Mouse (Mus musculus): ENCODE data around the gene Clstn3.
"Not testable (repeated sequence)": the region's sequence is repeated elsewhere in the genome, so short reads cannot be mapped to it uniquely, and the experiment has no call there.

Gene Clstn3

DNA sequence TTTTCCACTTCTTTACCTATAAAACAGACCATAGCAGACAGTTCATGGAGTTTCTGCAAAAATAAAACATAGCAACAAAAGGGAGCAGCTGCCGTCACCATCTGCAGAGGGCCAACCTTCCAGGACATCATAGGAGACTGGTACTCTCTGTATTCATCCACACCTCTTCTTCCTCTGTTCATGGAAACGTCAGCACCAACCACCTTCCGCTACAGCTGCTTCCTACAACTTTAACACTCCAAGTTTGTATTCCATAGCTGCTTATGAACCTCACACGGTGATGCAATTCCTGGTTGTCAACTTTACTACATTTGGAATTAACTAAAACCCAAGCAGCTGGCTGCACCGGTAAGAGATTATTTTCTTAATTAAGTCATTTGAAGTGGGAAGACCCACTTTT is 56.2 kb downstream of the Clstn3 start:
- no peak for DNase-seq (ENCODE audit: low spot score)

DNA sequence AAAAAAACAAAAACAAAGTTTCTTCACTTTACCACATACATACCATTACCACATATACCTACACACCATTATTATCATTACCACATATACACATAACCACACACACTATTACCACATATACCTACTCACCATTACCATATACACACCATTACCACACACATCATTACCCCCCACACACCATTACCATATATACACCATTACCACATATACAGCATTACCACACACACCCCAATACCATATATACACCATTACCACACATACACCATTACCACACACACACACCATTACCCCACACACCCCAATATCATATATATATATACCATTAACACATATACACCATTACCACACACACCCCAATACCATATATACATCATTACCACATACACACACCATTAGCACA is 57.4 kb downstream of the Clstn3 start:
- DNase-seq (ENCODE audit: low spot score): no peak

DNA sequence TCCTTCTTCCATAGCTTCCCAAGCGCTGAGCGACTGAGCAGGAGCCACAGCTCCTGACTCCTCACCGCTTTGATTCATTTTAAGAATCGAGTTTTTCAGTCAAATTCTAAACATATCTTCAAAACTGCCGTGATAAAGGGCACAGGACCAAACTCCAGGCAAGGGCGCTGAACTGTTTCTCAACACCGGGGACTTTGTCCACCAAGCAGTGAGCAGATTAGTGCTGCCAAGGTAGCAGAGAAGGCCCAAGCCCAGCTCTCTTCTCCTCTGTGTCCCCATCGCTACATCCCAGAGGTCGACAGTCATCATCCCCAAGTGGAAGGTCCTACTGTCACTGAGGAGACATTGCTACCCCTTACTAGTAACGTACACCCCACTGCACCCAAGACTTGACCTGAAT is 58.3 kb downstream of the Clstn3 start:
- DNase-seq (ENCODE audit: low spot score): no peak

DNA sequence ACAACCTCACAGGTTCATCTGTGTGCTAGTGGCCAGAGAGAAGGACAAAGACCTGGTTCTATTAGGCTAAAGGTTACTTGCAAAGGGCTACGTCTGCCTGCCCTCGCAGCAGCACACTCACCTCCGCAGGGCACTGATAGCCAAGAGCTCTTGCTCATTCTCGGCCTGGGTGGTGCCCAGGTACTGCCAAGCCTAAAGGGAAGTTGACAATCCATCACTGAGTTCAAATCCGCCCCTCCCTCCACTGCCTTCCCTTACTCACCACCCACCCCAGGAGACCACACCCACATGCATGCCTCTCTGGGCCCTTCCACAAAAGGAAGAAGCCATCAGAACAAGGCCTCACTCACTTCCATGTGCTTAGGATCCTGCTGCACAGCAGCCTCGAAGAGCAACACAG is 64.9 kb downstream of the Clstn3 start:
- DNase-seq (ENCODE audit: low spot score): no peak

DNA sequence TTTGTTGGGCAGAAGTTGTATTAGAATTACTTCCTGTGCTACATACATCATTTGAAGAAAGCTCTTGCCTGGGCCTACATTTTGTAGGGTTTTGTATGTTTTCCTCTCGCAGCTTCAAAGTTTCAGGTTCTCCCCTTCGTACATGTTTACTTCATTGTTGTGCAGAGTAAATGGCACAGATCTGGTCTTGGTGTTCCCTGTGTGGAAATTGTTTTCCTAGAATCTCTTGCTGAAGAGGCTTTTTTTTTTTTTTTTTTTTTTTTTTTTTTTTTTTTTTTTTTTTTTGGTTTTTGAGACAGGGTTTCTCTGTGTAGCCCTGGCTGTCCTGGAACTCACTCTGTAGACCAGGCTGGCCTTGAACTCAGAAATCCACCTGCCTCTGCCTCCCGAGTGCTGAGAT is 69.6 kb downstream of the Clstn3 start:
- not testable (repeated sequence) for DNase-seq (ENCODE audit: low spot score)
